Mouse (Mus musculus): ENCODE measurements at regions not wholly inside any gene's neighbourhood (a gene's known extent, or its start where the extent isn't known, plus 50 kb on each side); places are given as distances from the start of the nearest gene placed in this dataset.

- DNase-seq (ENCODE audit: low spot score), result no peak
Measured at GRCm38 (mm10) chr4:125266212-125266611, 138.6 kb upstream of the Zc3h12a start.

DNA sequence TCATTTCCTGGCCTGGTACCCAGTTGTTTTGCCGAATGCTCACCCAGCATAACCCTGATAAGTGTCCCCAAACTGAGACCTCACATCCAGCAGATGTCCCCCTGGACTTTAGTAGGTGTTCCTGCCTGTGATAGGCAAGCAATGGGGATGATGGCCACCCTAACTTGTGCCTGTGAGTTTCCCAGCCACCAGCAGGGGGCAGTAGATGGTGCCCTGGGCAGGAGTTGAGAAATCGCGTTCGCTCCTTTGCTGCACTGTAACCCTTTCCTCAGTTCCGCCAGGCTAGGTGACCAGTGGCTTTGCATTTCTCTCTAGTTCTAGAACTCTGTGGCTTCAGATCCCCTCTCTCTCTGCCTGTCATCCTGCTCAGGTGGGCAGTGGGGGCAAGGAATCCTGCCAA, 137.9 kb upstream of the Zc3h12a start:
- peak; percentile 19 for DNase-seq (ENCODE audit: low spot score)

GRCm38 (mm10) chr4:125265065-125265464, 137.4 kb upstream of the Zc3h12a start:
- DNase-seq (ENCODE audit: low spot score), result no peak

- no peak for DNase-seq (ENCODE audit: low spot score)
Measured at GRCm38 (mm10) chr4:125261547-125261946, 133.9 kb upstream of the Zc3h12a start.

DNA sequence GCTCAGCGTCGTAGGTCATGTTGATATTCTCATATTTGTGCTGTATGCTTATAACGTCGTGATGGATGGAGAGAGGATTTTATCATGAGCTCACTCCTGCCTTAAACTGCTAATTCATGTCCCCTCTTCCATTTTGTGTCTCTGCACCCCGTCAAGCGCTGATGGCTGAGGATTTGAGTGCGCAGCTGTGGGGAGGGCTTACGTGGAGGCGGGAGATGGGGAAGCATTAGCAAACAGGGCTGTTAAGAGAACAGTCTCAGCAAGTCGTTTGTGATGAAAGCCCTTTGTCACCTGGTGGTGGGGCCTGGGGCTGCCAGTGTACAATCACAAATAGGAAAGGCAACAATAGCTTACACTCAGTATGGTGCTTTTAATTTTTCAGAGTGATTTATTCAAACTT, 131.7 kb upstream of the Zc3h12a start:
- DNase-seq (ENCODE audit: low spot score), result no peak

- DNase-seq (ENCODE audit: low spot score), result no peak
Measured at GRCm38 (mm10) chr4:125257916-125258315, 130.3 kb upstream of the Zc3h12a start.

GRCm38 (mm10) chr4:125253161-125253560, 125.5 kb upstream of the Zc3h12a start:
- DNase-seq (ENCODE audit: low spot score), result no peak

- DNase-seq (ENCODE audit: low spot score), result no peak
Measured at GRCm38 (mm10) chr4:125252228-125252627, 124.6 kb upstream of the Zc3h12a start.

GRCm38 (mm10) chr4:125249061-125249460, 121.4 kb upstream of the Zc3h12a start:
- no peak for DNase-seq (ENCODE audit: low spot score)

- no peak for DNase-seq (ENCODE audit: low spot score)
Measured at GRCm38 (mm10) chr4:125246171-125246570, 118.5 kb upstream of the Zc3h12a start.

- no peak for DNase-seq (ENCODE audit: low spot score)
Measured at GRCm38 (mm10) chr4:125242512-125242911, 114.9 kb upstream of the Zc3h12a start.

- DNase-seq (ENCODE audit: low spot score), result no peak
Measured at GRCm38 (mm10) chr4:125241577-125242262, 114.1 kb upstream of the Zc3h12a start.

DNA sequence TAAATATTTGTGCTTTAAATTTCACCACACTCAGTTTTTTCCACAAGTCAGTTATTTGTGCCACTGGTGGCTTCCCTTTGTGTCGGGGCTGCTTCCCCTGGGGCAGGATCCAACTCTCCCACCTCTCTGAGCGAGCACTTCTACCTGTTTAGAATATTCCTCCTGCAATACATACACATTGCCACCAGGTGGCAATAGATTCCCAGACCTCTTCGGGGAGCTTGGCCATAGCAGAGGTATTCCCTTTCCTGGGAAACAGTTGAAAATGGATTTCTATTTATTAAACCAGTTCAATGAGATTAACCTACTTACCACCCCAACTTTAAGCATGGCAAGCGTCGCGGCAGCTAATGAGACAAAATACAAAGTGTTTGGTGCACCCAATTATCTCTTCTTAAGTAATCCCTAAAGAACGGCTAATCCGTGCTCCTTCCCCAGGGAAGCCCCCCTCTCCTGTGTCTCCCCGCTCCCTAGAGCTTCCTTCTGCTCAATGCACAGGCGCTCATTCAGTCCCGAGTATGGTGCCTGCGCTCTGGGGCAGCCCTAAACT, 104.1 kb upstream of the Zc3h12a start:
- no peak for DNase-seq (ENCODE audit: low spot score)

DNA sequence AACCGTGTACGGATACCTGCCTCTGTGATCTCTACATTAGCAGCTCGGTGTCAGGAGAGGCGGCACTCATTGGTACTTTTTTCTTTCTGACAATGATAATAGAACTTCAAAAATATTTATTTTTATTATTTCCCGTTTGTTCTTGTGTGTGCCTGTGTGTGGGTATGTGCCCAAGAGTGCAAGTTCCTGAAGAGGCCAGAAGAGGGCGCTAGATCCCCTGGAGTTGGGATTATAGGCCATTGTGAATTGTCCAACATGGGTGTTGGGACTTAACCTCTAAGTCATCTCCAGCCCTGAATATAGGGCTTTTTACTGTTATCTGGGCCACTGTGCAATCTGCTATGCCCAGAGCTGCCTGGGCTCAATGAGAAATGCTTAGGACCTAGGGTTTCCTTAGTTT, 99.6 kb upstream of the Zc3h12a start:
- no peak for DNase-seq (ENCODE audit: low spot score)

DNA sequence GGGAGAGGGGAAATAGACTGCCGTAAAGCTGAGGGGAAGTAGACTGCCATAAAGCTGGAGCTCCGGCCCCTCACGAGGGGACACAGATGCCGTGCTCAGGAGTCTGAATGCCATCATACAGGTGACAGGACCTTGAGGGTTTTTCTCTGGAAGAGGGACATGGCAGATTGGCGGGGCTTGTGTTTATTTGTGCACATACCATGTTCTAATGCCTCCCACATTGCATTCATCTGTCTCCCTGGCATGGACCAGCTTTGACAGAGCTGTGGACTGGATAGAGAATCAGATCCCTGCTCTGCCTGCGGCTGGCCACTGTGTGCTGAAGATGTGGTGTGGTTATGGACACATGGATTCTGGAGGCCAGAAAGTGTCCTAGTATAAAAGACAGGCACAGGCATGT, 95.3 kb upstream of the Zc3h12a start:
- no peak for DNase-seq (ENCODE audit: low spot score)

DNA sequence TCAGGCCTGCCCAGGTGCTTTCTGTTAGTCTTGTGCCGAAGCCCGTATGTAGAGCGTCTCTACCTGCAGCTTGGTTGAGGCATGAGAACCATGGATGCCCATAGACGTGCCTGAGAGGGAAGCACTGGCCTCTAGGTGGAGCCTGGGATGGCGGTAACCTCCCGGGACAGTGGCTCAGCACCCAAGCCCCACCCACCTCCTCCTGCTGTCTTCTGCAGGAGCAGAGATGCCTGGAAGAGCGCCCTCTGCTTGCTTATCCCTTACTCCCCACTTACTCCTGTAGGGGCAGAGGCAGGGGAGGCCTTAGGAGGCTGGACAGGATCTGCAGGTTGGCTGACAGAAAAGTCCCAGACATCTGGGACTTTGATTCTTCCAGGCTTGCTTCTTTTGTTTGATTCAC, 92.7 kb upstream of the Zc3h12a start:
- DNase-seq (ENCODE audit: low spot score), result no peak

GRCm38 (mm10) chr4:125219209-125219608, 91.6 kb upstream of the Zc3h12a start:
- DNase-seq (ENCODE audit: low spot score), result no peak

DNA sequence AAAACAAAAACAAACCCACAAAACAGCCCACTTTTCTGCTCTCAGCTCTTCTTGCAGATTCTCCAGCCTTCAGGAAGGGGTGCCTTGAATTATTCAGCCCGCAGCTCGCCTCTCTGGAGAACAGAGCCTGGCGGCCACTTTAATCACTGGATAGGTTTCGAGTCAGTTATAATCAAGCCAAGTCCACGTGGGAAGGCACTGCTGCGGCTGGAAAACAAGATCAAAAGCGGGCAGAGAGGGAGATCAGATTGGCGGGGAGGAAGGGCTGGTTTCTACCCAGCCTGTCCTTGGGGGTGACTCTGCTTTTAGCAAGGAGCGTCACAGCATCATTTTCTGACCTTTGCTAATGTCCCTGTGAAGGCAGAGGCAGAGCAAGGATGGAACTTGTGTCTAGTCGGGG, 86.7 kb upstream of the Zc3h12a start:
- no peak for DNase-seq (ENCODE audit: low spot score)

- no peak for DNase-seq (ENCODE audit: low spot score)
Measured at GRCm38 (mm10) chr4:125212176-125212530, 84.5 kb upstream of the Zc3h12a start.

GRCm38 (mm10) chr4:125211459-125212175, 84.0 kb upstream of the Zc3h12a start:
- no peak for DNase-seq (ENCODE audit: low spot score)

GRCm38 (mm10) chr4:125210719-125211118, 83.1 kb upstream of the Zc3h12a start:
- no peak for DNase-seq (ENCODE audit: low spot score)

DNA sequence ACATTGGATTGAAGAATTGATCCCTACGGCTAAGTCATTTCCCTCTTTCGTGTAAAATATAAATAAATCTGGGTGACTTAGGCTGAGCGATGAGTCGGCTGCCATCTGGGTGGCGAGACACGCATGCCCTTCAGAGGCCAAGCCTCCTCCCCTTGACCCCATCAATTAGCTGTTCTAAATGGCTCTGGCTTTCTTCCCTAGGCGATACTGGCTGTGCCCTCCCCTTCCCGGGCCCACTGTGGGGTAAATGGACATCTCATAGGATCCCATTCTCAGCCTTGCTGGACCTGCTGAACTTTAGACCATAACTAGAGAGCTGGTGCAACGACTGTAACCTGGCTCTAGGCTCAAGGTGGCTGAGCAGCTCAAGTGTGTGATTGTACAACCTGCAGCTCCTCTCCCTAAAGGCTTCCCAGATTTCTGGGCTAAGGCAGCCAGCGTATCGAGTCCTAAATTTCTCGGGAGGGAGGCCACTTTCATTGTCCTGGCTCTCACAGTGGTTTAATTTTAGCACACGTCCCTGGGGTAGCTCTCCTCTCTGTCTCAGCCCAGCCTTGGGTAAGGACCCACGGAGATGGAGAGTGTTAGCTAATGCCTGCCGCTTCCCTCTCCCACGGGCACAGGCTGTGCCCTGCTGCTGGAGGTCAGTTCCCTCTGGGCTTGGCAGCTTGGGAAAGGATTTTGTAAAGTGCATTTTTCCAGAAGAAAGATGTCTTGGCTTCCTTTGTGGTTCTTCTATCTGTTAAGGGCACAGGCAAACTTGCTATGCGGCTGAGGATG, 80.7 kb upstream of the Zc3h12a start:
- no peak for DNase-seq (ENCODE audit: low spot score)

DNA sequence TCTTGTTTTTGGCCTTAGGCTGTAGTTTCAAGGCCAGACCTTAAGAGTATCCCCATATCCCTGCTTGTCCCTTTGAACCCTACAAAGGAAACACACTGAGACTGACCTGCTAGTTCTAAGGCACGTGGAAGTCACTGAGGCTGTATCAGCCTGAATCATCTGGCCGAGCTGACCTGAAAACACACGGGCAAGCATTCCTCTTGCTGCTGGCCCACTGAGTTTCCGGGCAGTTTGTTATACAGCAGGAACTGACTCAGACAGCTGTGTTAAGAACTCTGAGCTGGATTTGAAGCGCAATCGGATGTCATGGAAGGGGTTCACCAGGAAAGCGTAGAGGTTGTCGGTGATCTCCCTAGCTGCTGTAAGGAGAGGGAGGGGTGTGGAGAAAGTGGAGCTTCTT, 75.9 kb upstream of the Zc3h12a start:
- no peak for DNase-seq (ENCODE audit: low spot score)

Data from urinary bladder, postnatal 25 days (tissue).